Comparison of ENCODE assay signal across 7 mouse cellular contexts in genomic region chr9:119937005-119937773, GRCm38 (mm10). TPM values are rescaled to one million over a fixed set of nuclear protein-coding genes. Genes with fewer than 3 reads are reported as not detected.
DNase-seq lines count a peak whose midpoint lies in the region; ATAC-seq lines count a peak whose summit lies in the region.

Gene Gorasp1 (minus strand): TSS chr9:119937565.
Gene Ttc21a (plus strand): TSS chr9:119937606.

- no peaks in the 10 kb centered on the region for H3K27me3 ChIP-seq in intestine, embryonic 15.5 days (replicated peaks)
- H3K27me3 ChIP-seq in midbrain, embryonic 10.5 days (ENCODE audit: low read depth, poor library complexity, severe bottlenecking): no peaks in the 10 kb centered on the region

- H3K9ac ChIP-seq in intestine, embryonic 15.5 days: peak within 1 kb of the TSS; percentile 75

- H3K9me3 ChIP-seq in intestine, embryonic 15.5 days: no peaks in the 10 kb centered on the region
- H3K9me3 ChIP-seq in midbrain, embryonic 10.5 days (replicated peaks): no peaks in the 10 kb centered on the region

- WGBS in intestine, embryonic 15.5 days: 2% methylated on average over 40 of the region's 40 CpGs
- whole genome bisulfite sequencing in midbrain, embryonic 10.5 days: 2% methylated on average over 40 of the region's 40 CpGs

- peak; percentile 95 for ATAC-seq in intestine, embryonic 15.5 days

- no peaks in the 10 kb centered on the region for H3K36me3 ChIP-seq in intestine, embryonic 15.5 days
- H3K36me3 ChIP-seq in midbrain, embryonic 10.5 days: peaks cover 10% of the 10 kb centered on the region

- intact Hi-C loops in gastrocnemius, postnatal 36 days (cut with DNase I): no loop called here
- intact Hi-C loops in left cerebral cortex, postnatal 25 days (cut with DNase I): loop anchor here (2.0 kb wide), 1 partner anchor 46 kb away; no protein-coding TSS in a partner anchor

- H3K4me2 ChIP-seq in intestine, embryonic 15.5 days (replicated peaks): peak within 1 kb of the TSS; percentile 74

- H3K4me3 ChIP-seq in intestine, embryonic 15.5 days (replicated peaks): peak within 1 kb of the TSS; percentile 71
- H3K4me3 ChIP-seq in midbrain, embryonic 10.5 days: peak within 1 kb of the TSS; percentile 84

- H3K4me1 ChIP-seq in intestine, embryonic 15.5 days (replicated peaks): peaks cover 23% of the 10 kb centered on the region
- peaks cover 19% of the 10 kb centered on the region for H3K4me1 ChIP-seq in midbrain, embryonic 10.5 days

- DNase-seq in adrenal gland, adult 2 months: peak; percentile 96
- peak; percentile 94 for DNase-seq in embryo, embryonic 11.5 days (ENCODE audit: low read depth, low spot score)
- DNase-seq in gastrocnemius, postnatal 36 days: peak; percentile 95
- peak; percentile 92 to 93 for DNase-seq in left cerebral cortex, postnatal 25 days (ENCODE audit: low spot score in 2 of 2)
- DNase-seq in midbrain, embryonic 10.5 days (ENCODE audit: low spot score): peak; percentile 95
- DNase-seq in right cerebral cortex, postnatal 4 days: peak; percentile 95

- H3K27ac ChIP-seq in intestine, embryonic 15.5 days: peak within 1 kb of the TSS; percentile 78
- peak within 1 kb of the TSS; percentile 91 for H3K27ac ChIP-seq in midbrain, embryonic 10.5 days (replicated peaks)

RNA-seq across cellular contexts. Expression of gene Gorasp1, which starts in this region (rescaled TPM):
- 10 to 100 TPM; 15.1 to 31.9 TPM for total RNA-seq in adrenal gland, adult 2 months (2021)
- polyA plus RNA-seq in adrenal gland, adult 2 months (2012; rRNA removed): 26.6 and 30.5 TPM in 2 replicates
- 10 to 100 TPM; 14.5 to 15.3 TPM for total RNA-seq in gastrocnemius, postnatal 36 days (2021)
- polyA plus RNA-seq in intestine, embryonic 15.5 days (2015; fragmentation: Nextera tagmentation; extraction: Ambion mirVana): 29.3 and 29.6 TPM in 2 replicates
- total RNA-seq in left cerebral cortex, postnatal 25 days (2021): 10 to 100 TPM; 32.6 to 35.4 TPM
- polyA plus RNA-seq in midbrain, embryonic 10.5 days (2016; fragmentation: Nextera tagmentation; extraction: Ambion mirVana): 27.3 and 29.4 TPM in 2 replicates

RNA-seq across cellular contexts. Expression of gene Ttc21a, which starts in this region (rescaled TPM):
- under 1 TPM in 1 of 2 experiments, not detected in 1; 0.17 TPM for total RNA-seq in adrenal gland, adult 2 months (2021)
- 0.04 TPM in 2 replicates for polyA plus RNA-seq in adrenal gland, adult 2 months (2012; rRNA removed)
- total RNA-seq in gastrocnemius, postnatal 36 days (2021): not detected
- polyA plus RNA-seq in intestine, embryonic 15.5 days (2015; fragmentation: Nextera tagmentation; extraction: Ambion mirVana): 0.11 TPM in 2 replicates
- under 1 TPM; 0.43 to 0.60 TPM for total RNA-seq in left cerebral cortex, postnatal 25 days (2021)
- 0.16 and 0.42 TPM in 2 replicates for polyA plus RNA-seq in midbrain, embryonic 10.5 days (2016; fragmentation: Nextera tagmentation; extraction: Ambion mirVana)

Comparison
In these comparisons a context has a peak if more than half of its experiments do, and no peak if none do; other contexts are left out.
1. Peak in every context shown above with its lines: DNase-seq, ATAC-seq, H3K4me3 ChIP-seq and H3K27ac ChIP-seq.